Mouse (Mus musculus) lung, postnatal 0 days (tissue): ENCODE results near the gene Setd5.

Source experiments
- CTCF ChIP-seq: IDR thresholded peaks from 2 replicates; pipeline ENCODE4 v1.5.1; 2016; ENCODE audit warnings: antibody characterized with exemption, mild to moderate bottlenecking
- EP300 ChIP-seq: IDR thresholded peaks from 2 replicates; pipeline ENCODE4 v1.6.1; 2016; ENCODE audit warnings: antibody characterized with exemption, mild to moderate bottlenecking, control low read depth

DNA sequence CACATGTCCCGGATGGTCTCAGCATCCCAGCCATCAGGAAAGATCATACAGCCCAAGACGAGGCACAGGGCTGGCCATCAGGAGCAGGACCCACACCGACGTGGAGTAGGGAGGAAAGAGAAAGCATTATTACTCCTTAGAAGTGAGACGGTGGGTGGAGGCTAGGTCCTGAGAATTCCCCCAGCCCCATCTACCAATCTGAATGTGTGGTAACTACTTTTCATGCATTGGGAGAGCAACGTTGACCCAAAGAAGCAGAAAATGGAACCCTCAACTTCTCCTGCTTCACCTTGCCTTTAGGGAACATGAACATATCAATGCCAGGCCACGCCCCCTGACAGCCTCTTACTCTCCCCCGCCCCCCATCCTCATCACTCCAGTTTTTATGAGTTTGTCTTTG lies 99.4 kb downstream of the Setd5 start:
- TF ChIP-seq CTCF (no peak), EP300 (no peak)
